Mouse (Mus musculus) hindbrain, embryonic 11.5 days (tissue): Measurements from ENCODE around the gene Rex1bd. TPM values are rescaled to one million over a fixed set of nuclear protein-coding genes. Genes with fewer than 3 reads are reported as not detected.

Experiments
- ATAC-seq: fragments of 200-750 bp; cut with Nextera tagmentation; 2 replicates; pipeline ENCODE4 v1.8.0; 2017; ENCODE audit warnings: mild to moderate bottlenecking, moderate TSS enrichment, moderate library complexity; ENCODE audit not compliant: low FRiP score
- DNase-seq: peaks from one replicate; pipeline ENCODE4 v3.0.0-alpha.2; 2015; ENCODE audit warnings: low spot score
- H3K27ac ChIP-seq: fragments of 300-500 bp; sonication (generic); 2 replicates; pipeline ENCODE4 v1.5.1; 2014; ENCODE audit warnings: mild to moderate bottlenecking, low read depth, low read length
- H3K27me3 ChIP-seq: fragments of 300-500 bp; sonication (generic); 2 replicates; pipeline ENCODE4 v1.6.1; 2014; ENCODE audit warnings: mild to moderate bottlenecking, low read length, moderate library complexity, mixed read lengths; ENCODE audit not compliant: control insufficient read depth, insufficient read depth
- H3K36me3 ChIP-seq: fragments of 300-500 bp; sonication (generic); 2 replicates; pipeline ENCODE4 v1.6.1; 2014; ENCODE audit warnings: mild to moderate bottlenecking, low read length, moderate library complexity, mixed read lengths; ENCODE audit not compliant: control insufficient read depth, insufficient read depth
- H3K4me1 ChIP-seq: fragments of 300-500 bp; sonication (generic); replicated peaks from 2 replicates; pipeline ENCODE4 v1.6.1; 2014; ENCODE audit warnings: low read length, mixed read lengths; ENCODE audit not compliant: control insufficient read depth, insufficient read depth
- H3K4me2 ChIP-seq: fragments of 300-500 bp; sonication (generic); replicated peaks from 2 replicates; pipeline ENCODE4 v1.6.1; 2014; ENCODE audit warnings: mild to moderate bottlenecking, low read depth, low read length
- H3K4me3 ChIP-seq: fragments of 300-500 bp; sonication (generic); 2 replicates; pipeline ENCODE4 v1.5.1; 2014; ENCODE audit warnings: low read depth, low read length
- H3K9ac ChIP-seq: fragments of 300-500 bp; sonication (generic); 2 replicates; pipeline ENCODE4 v1.6.1; 2014; ENCODE audit warnings: low read depth, low read length
- H3K9me3 ChIP-seq: fragments of 300-500 bp; sonication (generic); 2 replicates; pipeline ENCODE4 v1.6.1; 2016; ENCODE audit warnings: low read length; ENCODE audit not compliant: control insufficient read depth
- WGBS: fragments of 180-500 bp; shearing (Covaris S2); extraction: QIAGEN DNeasy Blood & Tissue Kit; methylation state at CpG from one replicate; pipeline ENCODE4 v1.1.7; 2014; 5-methylcytosine and 5-hydroxymethylcytosine counted together
- polyA plus RNA-seq: library from polyadenylated mRNA; unstranded; fragments of >200 nt; fragmentation: Nextera tagmentation; extraction: Ambion mirVana; gene quantifications from 2 replicates; pipeline ENCODE4 v1.2.1, GENCODE M21; 2014

The Rex1bd gene
- polyA plus RNA-seq, 1 experiment from 2014 or later, result 136 TPM

GRCm38 (mm10) chr8:70501820-70502529, 4.6 kb downstream of the Rex1bd start:
- DNase-seq, result no peak
- ATAC-seq, result no peak

DNA sequence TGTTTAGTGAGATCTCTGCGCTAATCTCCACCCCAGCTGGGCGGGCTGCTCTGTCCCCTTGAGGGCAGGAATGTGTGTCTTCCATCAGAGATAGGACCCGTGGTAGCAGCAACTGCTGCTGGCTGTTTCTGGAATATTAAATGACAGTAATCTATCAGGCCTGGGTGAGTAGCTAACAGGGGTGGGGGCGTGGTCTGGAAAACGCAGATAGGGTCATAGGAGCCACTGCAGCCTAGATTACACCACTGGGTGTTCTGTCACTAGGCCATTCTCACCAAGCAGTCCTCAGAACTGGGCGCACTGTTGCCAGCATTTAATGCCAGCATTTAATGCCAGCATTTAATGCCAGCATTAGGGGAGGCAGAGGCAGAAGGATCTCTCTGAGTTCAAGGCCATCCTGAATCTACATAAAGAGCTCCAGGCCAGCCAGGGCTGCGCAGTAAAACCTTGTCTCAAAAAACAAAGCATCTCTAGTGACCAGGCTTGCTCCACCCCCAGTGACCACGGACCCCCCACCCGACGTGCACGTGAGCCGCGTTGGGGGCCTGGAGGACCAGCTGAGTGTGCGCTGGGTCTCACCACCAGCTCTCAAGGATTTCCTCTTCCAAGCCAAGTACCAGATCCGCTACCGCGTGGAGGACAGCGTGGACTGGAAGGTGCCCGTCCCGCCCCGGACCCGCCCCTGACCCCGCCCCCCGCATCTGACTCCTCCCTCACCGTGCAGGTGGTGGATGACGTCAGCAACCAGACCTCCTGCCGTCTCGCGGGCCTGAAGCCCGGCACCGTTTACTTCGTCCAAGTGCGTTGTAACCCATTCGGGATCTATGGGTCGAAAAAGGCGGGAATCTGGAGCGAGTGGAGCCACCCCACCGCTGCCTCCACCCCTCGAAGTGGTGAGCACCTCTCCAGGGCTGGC, 5.9 kb downstream of the Rex1bd start:
- peaks cover 2% of the 10 kb centered on the region; the same call in 1 of the 2 replicates for H3K36me3 ChIP-seq
- WGBS, result 6% methylated on average over 39 of the region's 39 CpGs
- no peaks in the 10 kb centered on the region for H3K9me3 ChIP-seq
- ATAC-seq (no peak), DNase-seq (no peak)
- peaks cover 78% of the 10 kb centered on the region for H3K27me3 ChIP-seq
- no peak overlapping the region for H3K4me3 ChIP-seq
- no peak overlapping the region; the same call in 1 of the 2 replicates for H3K4me2 ChIP-seq
- H3K4me1 ChIP-seq, result peaks cover 6% of the 10 kb centered on the region
- H3K27ac ChIP-seq, result no peak overlapping the region
- no peak overlapping the region for H3K9ac ChIP-seq

More at GRCm38 (mm10) chr8:70501820-70502529, 4.6 kb downstream of the Rex1bd start:
- Histone ChIP-seq H3K27ac (no peak overlapping the region), H3K27me3 (peaks cover 65% of the 10 kb centered on the region), H3K9me3 (no peaks in the 10 kb centered on the region), H3K9ac (no peak overlapping the region), H3K4me3 (no peak overlapping the region), H3K36me3 (peaks cover 2% of the 10 kb centered on the region; the same call in 1 of the 2 replicates), H3K4me2 (no peak overlapping the region), H3K4me1 (peaks cover 9% of the 10 kb centered on the region)
- 13% methylated on average over 23 of the region's 23 CpGs for WGBS

DNA sequence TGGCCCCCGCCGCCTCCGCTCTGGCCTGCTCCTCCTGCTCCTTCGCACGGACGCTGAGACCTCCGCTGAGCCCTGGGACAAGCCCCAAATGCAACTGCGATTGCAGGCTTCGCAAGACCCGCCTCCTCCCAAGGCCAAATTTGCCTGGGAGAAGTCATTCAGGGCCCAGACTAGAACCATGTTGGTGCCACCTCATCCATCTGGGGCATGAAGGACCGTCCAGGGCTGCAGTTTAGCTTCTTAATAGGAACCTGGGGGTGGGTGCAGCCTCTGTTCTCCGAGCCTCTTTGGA, 10.8 kb downstream of the Rex1bd start:
- no peaks in the 10 kb centered on the region for H3K9me3 ChIP-seq
- H3K36me3 ChIP-seq, result no peaks in the 10 kb centered on the region
- no peak overlapping the region for H3K27ac ChIP-seq
- DNase-seq, result peak; percentile 32
- H3K9ac ChIP-seq, result no peak overlapping the region
- 6% methylated on average over 12 of the region's 12 CpGs for WGBS
- no peak for ATAC-seq
- no peak overlapping the region for H3K4me3 ChIP-seq
- peaks cover 96% of the 10 kb centered on the region for H3K27me3 ChIP-seq
- H3K4me2 ChIP-seq, result no peak overlapping the region
- H3K4me1 ChIP-seq, result peaks cover 7% of the 10 kb centered on the region

GRCm38 (mm10) chr8:70495001-70495770, 11.4 kb downstream of the Rex1bd start:
- no peak overlapping the region for H3K9ac ChIP-seq
- no peak for ATAC-seq
- H3K4me3 ChIP-seq, result peak overlapping the region; percentile 8; the same call in 1 of the 2 replicates

GRCm38 (mm10) chr8:70494416-70494945, 12.1 kb downstream of the Rex1bd start:
- H3K27ac ChIP-seq, result no peak overlapping the region
- no peak overlapping the region for H3K9ac ChIP-seq
- H3K4me2 ChIP-seq, result no peak overlapping the region
- peak overlapping the region; percentile 27; the same call in 1 of the 2 replicates for H3K4me3 ChIP-seq
- DNase-seq (peak; percentile 48), ATAC-seq (no peak)
- WGBS, result 3% methylated on average over 28 of the region's 28 CpGs
- peaks cover 11% of the 10 kb centered on the region for H3K4me1 ChIP-seq
- H3K36me3 ChIP-seq, result no peaks in the 10 kb centered on the region
- peaks cover 96% of the 10 kb centered on the region for H3K27me3 ChIP-seq
- no peaks in the 10 kb centered on the region for H3K9me3 ChIP-seq

More at GRCm38 (mm10) chr8:70495001-70495770, 11.4 kb downstream of the Rex1bd start:
- Histone ChIP-seq H3K9me3 (no peaks in the 10 kb centered on the region), H3K27ac (no peak overlapping the region), H3K27me3 (peaks cover 96% of the 10 kb centered on the region), H3K36me3 (no peaks in the 10 kb centered on the region), H3K4me2 (no peak overlapping the region), H3K4me1 (peaks cover 7% of the 10 kb centered on the region)
- peak; percentile 44 for DNase-seq
- 2% methylated on average over 21 of the region's 21 CpGs for WGBS

GRCm38 (mm10) chr8:70493692-70494415, 12.7 kb downstream of the Rex1bd start:
- Histone ChIP-seq H3K36me3 (no peaks in the 10 kb centered on the region), H3K27me3 (peaks cover 96% of the 10 kb centered on the region), H3K27ac (no peak overlapping the region), H3K4me3 (peak overlapping the region; percentile 27), H3K4me2 (0 out of 2 replicates have a peak overlapping the region, but pooled peaks have one; percentile 4), H3K9me3 (no peaks in the 10 kb centered on the region), H3K4me1 (peaks cover 13% of the 10 kb centered on the region), H3K9ac (no peak overlapping the region)
- no peak for DNase-seq
- ATAC-seq, result no peak
- WGBS, result 3% methylated on average over 46 of the region's 47 CpGs

DNA sequence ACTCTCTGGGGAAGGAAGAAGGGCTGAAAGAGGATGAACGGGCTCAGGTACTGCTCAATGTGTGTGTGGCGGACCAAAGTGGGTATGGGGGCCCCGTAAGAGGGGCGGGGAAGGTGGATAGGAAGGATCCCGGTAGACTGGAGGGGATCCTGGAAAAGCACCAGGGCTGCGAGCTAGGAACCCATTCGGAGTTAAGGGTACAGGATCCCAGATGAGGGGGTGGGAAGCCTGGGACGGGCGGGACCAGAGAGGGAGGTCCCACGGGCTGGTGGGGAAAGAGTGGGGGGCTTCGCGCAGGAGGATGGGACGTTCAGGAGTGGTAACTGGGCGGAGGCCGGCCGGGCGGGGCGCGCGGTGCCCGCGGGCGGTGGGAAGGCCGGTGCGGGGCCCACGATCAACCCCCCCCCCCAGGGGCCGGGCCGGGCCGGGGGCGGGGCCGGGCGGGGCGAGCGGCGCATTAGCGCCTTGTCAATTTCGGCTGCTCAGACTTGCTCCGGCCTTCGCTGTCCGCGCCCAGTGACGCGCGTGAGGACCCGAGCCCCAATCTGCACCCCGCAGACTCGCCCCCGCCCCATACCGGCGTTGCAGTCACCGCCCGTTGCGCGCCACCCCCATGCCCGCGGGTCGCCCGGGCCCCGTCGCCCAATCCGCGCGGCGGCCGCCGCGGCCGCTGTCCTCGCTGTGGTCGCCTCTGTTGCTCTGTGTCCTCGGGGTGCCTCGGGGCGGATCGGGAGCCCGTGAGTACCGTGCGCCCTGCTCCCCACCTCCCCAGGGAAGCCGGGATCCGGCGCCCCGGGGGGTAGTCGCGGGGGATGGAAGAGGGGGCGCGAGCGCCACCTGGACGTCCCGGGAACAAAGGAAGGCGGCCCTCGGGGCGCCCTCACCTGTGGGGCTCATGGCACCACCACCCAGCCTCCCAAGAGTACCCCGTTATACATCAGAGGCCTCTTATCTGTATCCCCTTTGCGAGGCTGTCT, 13.6 kb downstream of the Rex1bd start, which contains the start of gene Crlf1:
Gene Crlf1 (plus strand): TSS at position 495 of the 977 bp plus-strand sequence.
- H3K4me1 ChIP-seq, result peaks cover 21% of the 10 kb centered on the region
- H3K9ac ChIP-seq, result peak within 1 kb of the TSS; percentile 19; the same call in 1 of the 2 replicates
- H3K27ac ChIP-seq, result no peak within 1 kb of the TSS
- ATAC-seq (no peak), DNase-seq (peak; percentile 45)
- H3K4me2 ChIP-seq, result peak within 1 kb of the TSS; percentile 44
- H3K9me3 ChIP-seq, result no peaks in the 10 kb centered on the region
- H3K27me3 ChIP-seq, result peaks cover 97% of the 10 kb centered on the region
- no peaks in the 10 kb centered on the region for H3K36me3 ChIP-seq
- WGBS, result under 1% methylated on average over 56 of the region's 93 CpGs
- H3K4me3 ChIP-seq, result peak within 1 kb of the TSS; percentile 27
